Mouse (Mus musculus) v-Abl transformed pro-B cells (cell line): Measurements from ENCODE around the gene Klhdc1.

Source experiments
- in situ Hi-C, 2 experiments: fragments of 400-800 bp; cut with MboI; formaldehyde crosslinking; loops; one replicate each; pipeline ENCODE4 v1.15.1; 2025; ENCODE audit not compliant: unreplicated experiment in 2 of 2

Klhdc1 gene

DNA sequence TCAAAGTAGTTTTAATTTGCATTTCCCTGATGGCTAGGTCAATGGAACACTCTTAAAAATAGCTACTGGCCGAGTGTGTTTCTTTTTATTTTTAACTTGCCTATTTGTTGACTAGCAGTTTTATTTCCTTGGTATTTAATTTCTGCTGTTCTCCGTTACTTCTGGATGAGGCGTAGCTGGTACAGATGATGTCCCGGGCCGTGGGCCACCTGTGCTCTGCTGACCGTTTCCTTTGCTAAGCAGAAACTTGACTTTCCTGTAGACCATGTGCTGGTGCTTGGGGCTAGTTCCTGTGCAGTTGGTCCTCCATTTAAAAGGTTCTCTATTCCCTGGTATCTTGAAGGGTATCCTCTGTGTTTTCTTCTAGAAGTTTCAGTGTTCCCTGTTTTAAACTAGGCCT is 51.4 kb downstream of the Klhdc1 start:
- in situ Hi-C loops, result no loop called here

- in situ Hi-C loops, result no loop called here
Measured at GRCm38 (mm10) chr12:69293815-69294214, 52.8 kb downstream of the Klhdc1 start.

GRCm38 (mm10) chr12:69294936-69295335 is 54.0 kb downstream of the Klhdc1 start:
- in situ Hi-C loops, result loop anchor here (5.0 kb wide), 3 partner anchors 53 to 83 kb away; partner anchors contain the start of genes Klhdc1 (in 1 of the 2) and Pole2 (in 1 of the 2)

DNA sequence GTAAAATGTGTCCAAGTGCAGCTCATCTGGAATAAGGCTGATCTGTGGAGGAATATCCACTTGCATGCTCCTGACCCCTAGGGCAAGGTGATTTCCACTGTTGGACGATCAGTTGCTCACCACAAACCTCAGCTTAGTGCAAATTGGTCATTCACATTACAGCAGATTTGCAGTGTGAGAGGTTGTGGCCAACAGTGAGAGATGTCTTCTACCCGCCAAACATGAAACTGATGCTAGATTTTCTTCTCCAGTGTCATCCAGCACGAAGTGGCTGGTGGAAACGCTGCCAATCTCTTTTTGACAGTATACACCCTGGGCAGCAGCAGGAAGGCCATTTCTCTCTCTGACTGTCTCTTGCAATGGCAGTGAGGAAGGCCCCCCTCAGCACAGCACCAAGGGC is 54.7 kb downstream of the Klhdc1 start:
- in situ Hi-C loops, result loop anchor here (5.0 kb wide), 3 partner anchors 53 to 83 kb away; partner anchors contain the start of genes Klhdc1 (in 1 of the 2) and Pole2 (in 1 of the 2)

GRCm38 (mm10) chr12:69296511-69297410 is 55.8 kb downstream of the Klhdc1 start, which contains the start of gene Klhdc2:
TSS of gene Klhdc2 (plus strand) at chr12:69296681.
- in situ Hi-C loops, result loop anchor here (5.0 kb wide), 3 partner anchors 54 to 84 kb away; partner anchors contain the start of genes Klhdc1 (in 1 of the 2) and Pole2 (in 1 of the 2)

DNA sequence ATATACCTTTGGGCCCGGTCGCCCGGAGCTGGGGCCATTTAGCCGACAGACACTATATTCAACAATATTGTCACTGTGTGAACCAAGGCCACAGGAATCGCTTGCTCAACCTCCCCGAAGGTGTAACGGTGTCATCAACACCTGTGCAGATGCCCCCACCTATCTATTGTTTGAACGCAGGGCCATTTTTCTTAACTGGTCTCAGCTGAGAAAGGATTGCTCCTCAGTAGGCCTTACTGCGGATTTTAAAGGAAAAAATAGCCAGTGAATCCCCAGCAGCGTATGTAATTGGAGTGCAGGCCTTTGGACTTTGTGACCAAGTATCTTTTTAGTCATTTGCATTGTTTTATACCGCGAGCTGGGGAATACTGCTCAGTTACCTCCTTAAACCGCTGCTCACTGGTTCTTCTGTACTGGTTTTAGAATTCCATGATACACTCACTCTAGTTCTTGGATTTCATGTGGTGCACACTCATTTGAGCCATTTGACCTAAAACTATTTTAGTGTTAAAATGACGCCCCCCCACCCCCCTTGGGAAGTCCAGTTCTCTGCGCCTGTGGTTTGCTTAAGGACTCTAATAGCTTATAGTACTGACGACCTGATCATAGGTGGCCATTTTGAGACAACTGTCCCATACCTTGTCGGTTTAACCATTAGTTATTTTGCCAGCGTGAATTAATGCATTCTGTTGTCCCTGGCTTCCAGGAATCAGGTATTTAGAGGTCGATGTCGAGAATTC is 56.6 kb downstream of the Klhdc1 start:
- in situ Hi-C loops, result loop anchor here (5.0 kb wide), 3 partner anchors 55 to 85 kb away; partner anchors contain the start of genes Klhdc1 (in 1 of the 2) and Pole2 (in 1 of the 2)

GRCm38 (mm10) chr12:69298281-69298680 is 57.3 kb downstream of the Klhdc1 start:
- in situ Hi-C loops, result loop anchor here (5.0 kb wide), 3 partner anchors 56 to 86 kb away; partner anchors contain the start of genes Klhdc1 (in 1 of the 2) and Pole2 (in 1 of the 2)

DNA sequence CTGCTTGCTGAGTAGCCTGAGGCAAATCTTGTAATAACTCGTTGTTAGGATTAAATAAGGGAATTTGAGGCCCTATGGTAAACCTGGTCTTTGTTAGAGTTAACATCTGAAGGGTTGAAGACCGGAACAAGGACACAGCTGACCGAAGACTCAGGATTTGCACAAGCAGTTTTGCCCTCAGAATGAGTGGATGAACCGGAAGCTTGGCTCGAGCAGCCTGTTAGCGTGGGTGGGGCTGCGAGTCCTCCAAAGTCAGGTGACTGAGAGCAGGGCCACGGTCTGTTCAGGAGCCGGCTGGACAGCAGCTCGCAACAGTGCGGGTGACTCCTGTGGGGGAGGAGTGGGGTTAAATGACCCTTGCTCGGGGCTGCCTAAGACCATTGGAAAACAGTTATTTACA is 58.3 kb downstream of the Klhdc1 start:
- in situ Hi-C loops, result loop anchor here (5.0 kb wide), 3 partner anchors 57 to 87 kb away; partner anchors contain the start of genes Klhdc1 (in 1 of the 2) and Pole2 (in 1 of the 2)

- in situ Hi-C loops, result loop anchor here (5.0 kb wide), 3 partner anchors 58 to 88 kb away; partner anchors contain the start of genes Klhdc1 (in 1 of the 2) and Pole2 (in 1 of the 2)
Measured at GRCm38 (mm10) chr12:69299831-69300230, 58.9 kb downstream of the Klhdc1 start.

- in situ Hi-C loops, result no loop called here
Measured at GRCm38 (mm10) chr12:69300391-69300790, 59.4 kb downstream of the Klhdc1 start.

- in situ Hi-C loops, result no loop called here
Measured at GRCm38 (mm10) chr12:69302171-69302570, 61.2 kb downstream of the Klhdc1 start.

DNA sequence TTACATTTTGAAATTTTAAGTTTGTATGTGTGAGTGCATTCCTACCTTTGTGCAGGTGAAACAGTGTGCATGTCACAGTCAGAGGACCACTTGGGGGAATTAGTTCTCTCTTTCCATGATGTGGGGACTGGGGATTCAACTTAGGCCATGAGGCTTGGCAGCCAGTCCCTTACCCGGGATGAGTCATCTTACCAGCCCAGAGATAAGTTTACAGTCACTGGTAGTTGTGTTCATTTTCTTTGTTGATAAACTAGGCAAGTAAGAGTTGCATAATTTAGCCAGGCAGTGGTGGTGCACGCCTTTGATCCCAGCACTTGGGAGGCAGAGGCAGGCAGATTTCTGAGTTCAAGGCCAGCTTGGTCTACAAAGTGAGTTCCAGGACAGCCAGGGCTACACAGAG is 63.1 kb downstream of the Klhdc1 start:
- in situ Hi-C loops, result no loop called here

- in situ Hi-C loops, result no loop called here
Measured at GRCm38 (mm10) chr12:69306333-69306732, 65.4 kb downstream of the Klhdc1 start.

DNA sequence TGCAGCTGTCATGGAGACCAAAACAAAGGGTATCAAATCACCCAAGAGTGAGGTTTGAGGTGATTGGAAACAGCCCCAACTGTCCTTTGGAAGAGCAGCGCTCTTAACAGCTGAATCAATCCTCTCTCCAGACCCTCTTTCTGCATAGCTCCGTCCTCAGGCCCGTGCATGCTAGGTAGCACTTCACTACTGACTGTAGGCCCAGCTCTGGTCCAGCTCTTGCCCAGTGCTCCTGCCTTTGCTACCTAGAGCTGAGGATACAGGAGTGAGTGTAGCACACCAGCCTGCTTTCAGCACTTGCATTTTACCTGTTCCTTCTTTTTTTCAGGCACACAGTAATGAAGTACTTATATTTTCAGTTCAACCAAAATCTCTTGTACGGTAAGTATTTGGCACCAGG is 68.7 kb downstream of the Klhdc1 start:
- in situ Hi-C loops, result no loop called here

DNA sequence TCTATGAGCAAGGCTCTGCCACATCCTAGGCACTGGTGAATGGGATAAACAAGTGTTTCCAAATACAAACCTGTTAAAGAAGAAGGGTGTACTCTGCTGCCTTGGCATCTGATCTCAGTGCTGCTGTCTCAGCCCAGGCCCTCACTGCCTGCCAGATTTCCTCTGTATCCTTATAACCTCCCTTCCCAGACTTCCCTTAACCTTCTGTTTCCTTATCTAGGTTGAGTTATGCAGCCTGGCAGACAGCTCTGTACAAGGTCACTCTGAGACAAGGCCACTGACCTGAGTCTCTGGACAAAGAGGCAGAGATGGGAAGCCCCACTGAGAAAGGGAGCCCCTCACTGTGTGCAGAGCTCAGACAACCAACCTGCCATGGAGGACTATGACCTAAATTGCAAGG is 77.5 kb downstream of the Klhdc1 start:
- in situ Hi-C loops, result no loop called here

GRCm38 (mm10) chr12:69331187-69331586 is 90.2 kb downstream of the Klhdc1 start:
- in situ Hi-C loops, result loop anchor here (25.0 kb wide), 3 partner anchors 1131 to 1806 kb away; partner anchors contain the start of genes Tmx1 (in 2 of the 2), 2700049A03Rik (in 1 of the 2), Psma3 (in 1 of the 2) and Timm9 (in 1 of the 2)

- in situ Hi-C loops, result loop anchor here (25.0 kb wide), 3 partner anchors 1130 to 1805 kb away; partner anchors contain the start of genes Tmx1 (in 2 of the 2), 2700049A03Rik (in 1 of the 2), Psma3 (in 1 of the 2) and Timm9 (in 1 of the 2)
Measured at GRCm38 (mm10) chr12:69332147-69332546, 91.2 kb downstream of the Klhdc1 start.

GRCm38 (mm10) chr12:69333547-69333946 is 92.6 kb downstream of the Klhdc1 start:
- in situ Hi-C loops, result loop anchor here (25.0 kb wide), 3 partner anchors 1129 to 1804 kb away; partner anchors contain the start of genes Tmx1 (in 2 of the 2), 2700049A03Rik (in 1 of the 2), Psma3 (in 1 of the 2) and Timm9 (in 1 of the 2)
